Mouse (Mus musculus): ENCODE measurements around the gene Hnrnpu.

The Hnrnpu gene

GRCm38 (mm10) chr1:178338318-178338641, 683 bp upstream of the Hnrnpu start:
- DNase-seq = peak in 1 of 2 experiments; percentile 34

- DNase-seq = peak; percentile 56 to 57
Measured at GRCm38 (mm10) chr1:178336777-178337481, 668 bp downstream of the Hnrnpu start.

- peak; percentile 93 to 94 for DNase-seq
Measured at GRCm38 (mm10) chr1:178336289-178336775, 1.3 kb downstream of the Hnrnpu start.

GRCm38 (mm10) chr1:178335860-178336261, 1.7 kb downstream of the Hnrnpu start:
- DNase-seq = no peak

- DNase-seq = no peak
Measured at GRCm38 (mm10) chr1:178329946-178330345, 7.7 kb downstream of the Hnrnpu start.

- DNase-seq = no peak
Measured at GRCm38 (mm10) chr1:178329017-178329416, 8.6 kb downstream of the Hnrnpu start.

GRCm38 (mm10) chr1:178326950-178327349, 10.6 kb downstream of the Hnrnpu start:
- DNase-seq = no peak

GRCm38 (mm10) chr1:178326357-178326756, 11.2 kb downstream of the Hnrnpu start:
- no peak for DNase-seq

- DNase-seq = no peak
Measured at GRCm38 (mm10) chr1:178324568-178324967, 13.0 kb downstream of the Hnrnpu start.

GRCm38 (mm10) chr1:178323235-178323634, 14.4 kb downstream of the Hnrnpu start:
- no peak for DNase-seq

- no peak for DNase-seq
Measured at GRCm38 (mm10) chr1:178321730-178322357, 15.8 kb downstream of the Hnrnpu start.

- DNase-seq = no peak
Measured at GRCm38 (mm10) chr1:178320723-178321590, 16.6 kb downstream of the Hnrnpu start.

- no peak for DNase-seq
Measured at GRCm38 (mm10) chr1:178320038-178320722, 17.4 kb downstream of the Hnrnpu start.

GRCm38 (mm10) chr1:178319295-178320037, 18.1 kb downstream of the Hnrnpu start:
- DNase-seq = no peak

GRCm38 (mm10) chr1:178318389-178319184, 19.0 kb downstream of the Hnrnpu start, which contains the start of gene Cox20:
Cox20 (plus strand) TSS chr1:178319130.
- peak; percentile 94 to 97 for DNase-seq

- no peak for DNase-seq
Measured at GRCm38 (mm10) chr1:178318002-178318388, 19.6 kb downstream of the Hnrnpu start.

GRCm38 (mm10) chr1:178317275-178318001, 20.2 kb downstream of the Hnrnpu start:
- DNase-seq = no peak

GRCm38 (mm10) chr1:178314236-178314635, 23.4 kb downstream of the Hnrnpu start:
- no peak for DNase-seq

- DNase-seq = no peak
Measured at GRCm38 (mm10) chr1:178313039-178313597, 24.5 kb downstream of the Hnrnpu start.

- no peak for DNase-seq
Measured at GRCm38 (mm10) chr1:178310128-178310527, 27.5 kb downstream of the Hnrnpu start.
